Mouse (Mus musculus): ENCODE measurements around the gene St8sia6.

DNA sequence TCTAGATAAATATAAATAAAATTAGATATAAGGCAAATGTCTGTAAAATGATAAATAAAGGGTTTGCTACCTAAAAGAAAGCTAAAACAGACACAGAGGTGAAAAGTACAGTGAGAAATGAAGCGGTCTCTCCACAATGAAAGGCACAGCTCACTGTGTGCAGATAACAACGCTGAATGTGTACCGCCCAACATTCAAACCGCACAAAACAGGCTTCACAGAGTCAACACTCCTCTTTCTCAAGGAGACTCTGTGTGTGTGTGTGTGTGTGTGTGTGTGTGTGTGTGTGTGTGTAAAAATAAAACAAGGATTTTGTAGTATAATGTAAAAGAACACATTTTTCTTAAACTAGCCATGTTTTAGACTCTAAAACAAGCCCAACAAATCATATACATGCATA is 14.1 kb upstream of the St8sia6 start:
- TF ChIP-seq POLR2A (IDR thresholded peaks at IDR 0.05; ENCODE audit: borderline replicate concordance, low read depth, low read length) (no peak), CTCF (IDR thresholded peaks at IDR 0.05; ENCODE audit: low read depth, low read length) (no peak)

All from bone marrow macrophage, adult 2 months (primary cell).